Mouse (Mus musculus) right cerebral cortex, postnatal 4 days (tissue): ENCODE data around the gene Lbhd2.

Source experiments
- DNase-seq: peaks from one replicate; pipeline ENCODE4 v3.0.0-alpha.2; 2022

The Lbhd2 gene

DNA sequence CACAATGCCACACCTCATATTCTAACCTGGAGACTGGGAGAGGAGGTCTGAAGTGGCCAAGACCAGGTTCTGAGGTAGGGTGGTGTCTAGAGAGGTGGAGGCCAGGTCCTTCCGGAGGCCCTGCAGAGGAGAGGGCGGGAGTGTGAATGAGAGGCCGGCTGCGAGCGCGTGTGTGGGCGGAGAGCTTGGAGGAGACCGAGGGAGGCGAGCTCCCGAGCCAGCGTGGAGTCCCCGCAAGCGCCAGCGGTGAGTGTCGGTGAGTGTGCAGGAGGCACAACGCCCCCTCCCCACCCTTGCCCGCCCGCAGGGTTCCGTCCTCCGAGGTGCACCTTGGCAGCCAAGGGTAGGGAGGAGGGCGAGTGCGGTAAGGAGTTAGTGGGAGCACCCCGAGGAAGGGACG, at the start of gene Lbhd2:
Gene Lbhd2 (plus strand): TSS at position 188 of the 400 bp plus-strand sequence.
- DNase-seq: no peak

DNA sequence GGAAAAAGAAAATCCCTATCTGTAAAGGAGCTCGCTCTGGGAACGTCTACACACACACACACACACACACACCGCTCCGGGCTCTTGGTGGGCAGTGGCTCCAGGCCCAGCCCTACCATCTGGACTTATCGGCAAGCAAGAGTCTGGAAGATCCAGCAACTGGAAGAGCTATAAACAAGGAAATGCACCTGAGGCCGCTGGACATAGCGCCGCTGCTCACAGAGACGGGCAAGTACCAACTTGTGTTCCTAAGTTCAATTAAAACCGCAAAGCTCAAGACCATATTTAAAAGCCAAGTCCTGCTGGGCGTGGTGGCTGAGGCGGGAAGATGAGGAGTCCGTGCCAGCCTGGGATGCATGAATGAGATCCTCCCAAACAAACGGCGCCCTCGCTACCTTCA, 45.9 kb upstream of the Lbhd2 start:
- no peak for DNase-seq

DNA sequence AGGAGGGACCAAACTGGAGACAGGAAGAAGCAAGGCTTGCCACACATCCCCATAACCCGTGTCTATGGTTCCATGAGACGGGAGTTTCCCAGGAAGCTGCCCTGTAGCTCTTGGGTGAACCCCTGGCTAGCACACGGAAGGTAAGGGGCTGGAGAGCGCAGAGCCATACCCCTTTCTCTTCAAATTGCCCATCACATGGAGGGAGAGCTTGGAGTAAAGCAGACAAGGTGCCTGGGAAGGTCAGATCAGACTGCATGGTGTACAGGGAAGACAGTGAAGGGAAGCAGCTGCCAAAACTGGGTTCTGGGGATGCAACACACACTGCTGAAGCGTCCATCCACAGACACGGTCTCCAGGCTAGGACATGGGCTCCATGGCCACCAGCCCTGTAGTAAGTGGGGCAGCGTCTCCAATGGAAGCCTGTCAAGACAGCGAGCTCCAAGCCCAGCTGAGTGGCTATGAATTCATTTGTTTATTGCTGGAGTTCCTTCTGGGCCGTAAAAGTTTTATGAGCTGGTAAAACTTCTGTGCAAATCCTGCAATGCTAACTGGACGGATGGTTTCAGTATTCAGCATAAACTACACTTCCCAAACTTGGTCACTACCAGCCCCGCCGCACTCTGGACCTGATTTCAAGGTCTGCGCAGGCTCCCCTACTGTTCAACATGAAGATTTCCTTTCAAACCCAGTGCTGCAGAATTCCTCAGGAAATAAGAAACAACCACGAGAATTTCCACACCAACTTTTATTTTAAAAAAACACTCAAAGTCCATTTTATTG, 45.1 kb upstream of the Lbhd2 start:
- no peak for DNase-seq

DNA sequence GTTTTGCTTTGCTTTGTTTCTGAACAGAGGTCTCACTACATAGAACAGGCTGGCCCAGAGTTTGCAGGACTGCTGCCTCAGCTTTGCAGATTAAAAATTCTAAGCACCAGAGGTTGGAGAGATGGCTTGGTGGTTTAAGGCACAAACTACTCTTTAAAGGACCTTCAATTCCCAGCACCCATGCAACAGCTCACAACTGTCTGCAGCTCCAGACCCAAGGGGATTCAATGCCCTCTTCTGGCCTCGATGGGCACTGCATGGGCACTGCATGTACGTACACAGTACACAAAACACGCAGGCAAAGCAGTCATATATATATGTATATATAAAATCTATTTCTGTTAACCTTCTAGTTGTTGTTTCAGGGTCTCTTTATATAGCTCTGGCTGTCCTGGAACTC, 42.4 kb upstream of the Lbhd2 start:
- no peak for DNase-seq

DNA sequence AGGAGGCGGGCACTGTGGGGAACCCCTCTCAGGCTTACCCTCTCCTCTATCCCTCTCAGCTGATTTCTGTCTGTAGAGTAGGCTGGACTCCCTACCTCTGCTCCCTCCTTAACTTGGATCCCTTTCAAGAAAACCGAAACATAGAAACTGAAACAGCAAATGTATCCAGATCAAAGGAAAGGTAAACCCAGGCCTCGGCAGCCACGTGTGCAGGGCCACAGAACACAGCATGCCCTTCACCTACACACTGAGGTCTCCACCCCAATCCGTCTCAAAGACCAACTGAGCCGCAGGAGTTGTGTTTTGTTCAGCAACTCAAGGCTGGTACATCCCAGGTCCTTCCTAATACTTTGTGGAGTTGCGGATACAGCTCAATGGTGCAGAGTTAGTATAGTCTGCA, 39.5 kb upstream of the Lbhd2 start:
- DNase-seq: no peak

DNA sequence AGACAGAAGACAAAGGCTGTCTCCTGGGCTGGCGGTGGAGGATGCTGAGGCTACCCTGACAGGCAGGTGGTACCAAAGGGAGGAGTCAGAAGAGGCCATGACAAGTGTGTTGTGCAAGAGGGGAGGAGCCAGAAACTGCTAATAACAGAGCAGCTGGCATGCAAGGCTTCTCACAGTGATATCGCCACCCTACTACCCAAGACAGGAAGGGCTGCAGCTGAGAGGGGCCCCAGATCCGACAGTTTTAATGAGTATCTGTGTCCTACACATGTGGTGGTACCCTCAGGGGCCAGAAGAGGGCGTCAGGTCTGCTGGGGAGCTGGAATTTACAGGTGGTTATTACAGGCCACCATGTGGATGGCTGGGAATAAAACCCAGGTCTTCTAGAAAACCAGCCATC, 36.4 kb upstream of the Lbhd2 start:
- no peak for DNase-seq

DNA sequence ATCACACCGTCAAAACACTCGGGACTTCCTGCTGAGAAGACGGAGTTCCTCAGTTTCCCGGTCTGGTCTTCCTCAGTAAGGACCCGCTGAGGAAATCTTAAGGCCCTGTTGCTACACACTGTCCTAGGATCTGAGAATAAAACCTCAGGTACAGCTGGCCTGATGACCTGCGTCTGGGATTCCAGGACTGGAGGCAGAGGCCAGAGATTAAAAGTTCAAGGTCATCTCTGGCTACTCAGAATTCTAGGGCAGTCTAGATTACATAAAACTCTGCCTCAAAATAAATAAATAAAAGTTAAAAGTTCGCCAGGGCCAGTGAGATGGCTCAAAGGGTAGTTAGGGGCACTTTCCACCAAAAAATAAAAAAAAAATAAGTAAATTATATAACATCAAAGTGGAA, 34.7 kb upstream of the Lbhd2 start:
- DNase-seq: no peak

DNA sequence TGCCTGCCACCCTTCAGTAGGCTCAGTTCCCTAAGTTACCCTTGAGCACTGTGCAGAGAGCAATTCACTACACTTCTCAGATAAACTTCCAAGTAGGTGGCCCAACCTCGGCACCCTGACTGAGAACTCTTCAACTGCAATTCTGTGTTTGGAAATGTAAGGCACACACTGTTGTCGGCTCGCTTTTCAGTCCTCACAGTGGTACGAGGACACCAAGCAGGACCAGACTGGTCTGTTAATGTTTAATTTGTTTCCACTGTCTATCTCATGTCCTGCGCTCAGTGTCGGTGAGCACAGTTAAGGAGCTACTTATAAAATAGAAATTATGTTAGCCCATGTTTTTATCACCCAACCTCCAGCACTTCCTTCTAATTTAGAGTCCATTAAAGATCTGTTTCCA, 33.2 kb upstream of the Lbhd2 start:
- no peak for DNase-seq

DNA sequence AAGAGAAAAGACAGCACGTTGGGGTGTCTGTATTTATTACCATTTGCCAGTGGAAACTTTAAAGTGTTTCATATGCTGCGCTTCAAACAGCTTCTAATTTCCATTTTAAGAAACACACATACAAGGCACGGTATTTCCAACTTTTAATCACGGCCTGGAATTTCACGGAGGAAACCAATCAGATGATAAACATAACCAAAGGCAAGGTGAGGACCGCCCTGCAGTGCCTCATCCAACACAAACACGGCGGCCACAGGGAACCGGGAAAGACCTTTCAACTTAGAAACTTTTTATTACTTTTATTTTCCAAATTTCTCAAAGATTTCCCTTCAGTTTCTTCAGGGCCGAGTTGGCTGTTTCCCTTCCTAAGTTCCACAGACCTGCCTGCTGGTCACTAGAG, 31.9 kb upstream of the Lbhd2 start:
- DNase-seq: no peak

DNA sequence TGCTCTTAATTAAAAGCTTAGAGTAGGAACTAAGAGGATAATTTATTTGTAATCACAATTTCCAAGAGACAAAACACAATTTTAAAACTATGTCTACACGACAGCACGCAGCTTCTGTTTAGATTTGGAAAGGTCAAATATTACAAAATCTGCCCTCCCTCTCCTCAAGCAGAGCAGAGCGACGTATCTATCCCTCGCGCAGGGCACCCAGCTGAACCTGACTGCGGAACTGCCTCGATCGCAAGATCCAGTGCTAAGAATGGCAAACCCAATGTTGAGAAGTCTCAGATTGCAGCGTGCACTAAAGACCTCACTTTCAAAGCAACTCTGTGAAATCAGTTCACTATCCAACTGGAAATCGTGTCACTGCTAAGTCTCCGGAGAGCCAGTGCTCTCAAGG, 31.1 kb upstream of the Lbhd2 start:
- DNase-seq: no peak

DNA sequence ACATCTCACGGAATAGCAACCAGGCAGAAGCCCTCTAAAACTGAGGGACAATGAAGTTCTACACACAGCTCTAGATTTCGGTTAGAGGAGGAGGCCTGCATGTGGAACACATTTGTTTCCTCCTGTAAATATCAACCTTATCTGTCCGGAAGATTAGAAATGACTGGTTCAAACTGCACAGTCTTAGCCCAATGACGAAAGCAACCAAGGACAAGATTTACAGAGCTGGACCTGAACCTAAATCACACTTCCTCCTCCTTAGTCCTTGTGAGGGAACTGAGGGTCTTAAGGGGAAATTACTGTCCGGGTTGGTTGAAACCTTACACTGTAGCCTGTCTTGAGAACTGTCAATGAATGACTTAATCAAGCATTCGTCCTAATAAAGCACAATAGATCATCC, 30.6 kb upstream of the Lbhd2 start:
- DNase-seq: no peak

DNA sequence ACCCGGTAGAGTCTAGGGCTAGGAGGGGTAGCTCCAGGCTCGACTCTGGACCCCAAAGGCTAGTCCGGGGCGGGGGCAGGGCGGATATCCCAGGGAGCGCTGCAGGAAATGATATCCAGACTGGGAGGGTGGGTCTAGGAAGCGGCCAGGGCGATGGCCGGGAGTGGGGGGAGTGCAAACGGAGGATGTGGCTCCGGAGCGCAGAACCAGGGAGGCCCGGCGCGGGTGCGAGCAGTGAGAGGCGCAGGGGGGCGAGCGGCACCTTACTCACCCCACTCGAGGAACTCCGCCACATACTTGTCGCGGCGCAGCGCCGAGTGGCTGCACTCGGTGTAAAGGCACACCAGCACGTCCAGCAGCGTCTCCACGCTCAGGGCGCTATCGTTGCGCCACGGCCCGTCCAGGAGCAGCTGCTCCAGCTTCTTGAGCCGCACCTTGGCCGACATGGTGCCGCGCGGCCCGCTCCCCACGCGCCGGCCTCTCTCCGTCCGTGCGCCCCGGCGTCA, 29.7 kb upstream of the Lbhd2 start:
- DNase-seq: peak; percentile 55

DNA sequence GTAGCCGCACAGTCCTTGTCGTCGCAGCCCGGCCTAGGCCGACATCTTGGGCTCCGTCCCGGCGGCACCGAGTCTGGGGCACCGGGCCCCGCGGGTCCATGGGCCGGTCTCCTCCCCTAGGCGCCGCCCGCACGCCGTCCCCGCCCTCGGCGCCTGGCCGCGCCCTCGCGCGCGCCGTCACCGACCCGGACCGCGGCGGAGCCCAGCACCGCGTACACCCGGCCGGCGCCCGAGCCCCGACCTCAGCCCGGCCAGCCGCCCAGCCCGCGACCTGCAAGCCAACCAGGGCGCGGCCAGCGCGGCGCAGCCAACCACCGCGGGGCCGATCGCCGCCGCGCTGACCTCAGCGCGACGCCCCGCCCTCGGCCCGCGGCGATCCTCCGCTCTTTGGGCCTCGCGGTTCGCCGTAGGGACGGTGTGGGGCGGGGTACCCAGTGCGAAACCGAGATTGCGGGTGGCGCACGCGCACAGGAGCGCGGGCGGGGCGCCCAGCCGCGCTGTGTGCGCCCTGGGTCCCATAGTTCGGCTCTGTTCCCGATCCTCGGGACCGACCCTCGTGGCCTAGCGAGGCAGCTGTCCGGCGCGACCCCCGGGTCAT, 29.1 kb upstream of the Lbhd2 start, which contains the start of gene Cdc42bpb:
Gene Cdc42bpb (minus strand): TSS at position 343 of the 598 bp plus-strand sequence.
- peak; percentile 92 for DNase-seq

DNA sequence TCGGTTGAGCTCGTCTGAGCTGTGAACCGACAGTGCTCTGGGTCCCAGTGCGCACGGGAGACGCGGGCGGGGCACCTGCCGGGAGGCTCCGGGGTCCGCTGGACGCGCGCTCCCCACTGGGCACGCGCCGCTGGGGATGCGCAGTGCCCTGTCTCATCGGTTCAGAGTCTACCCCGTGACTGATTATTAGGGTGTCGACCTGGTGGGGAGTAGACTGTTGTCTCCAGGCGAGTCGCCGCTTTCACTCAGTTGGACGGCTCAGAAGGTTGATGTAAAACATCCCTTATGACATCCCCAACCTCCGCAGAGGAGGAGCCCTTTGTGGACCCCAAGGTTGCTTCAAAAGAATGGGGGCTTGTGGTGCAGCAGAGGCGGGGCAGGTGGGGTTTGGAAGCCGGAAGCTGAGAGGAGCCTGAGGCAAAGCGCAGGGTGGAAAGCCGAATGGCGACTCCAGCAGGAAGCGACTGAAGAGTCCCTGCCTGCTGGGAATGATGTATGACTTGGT, 28.6 kb upstream of the Lbhd2 start:
- no peak for DNase-seq

DNA sequence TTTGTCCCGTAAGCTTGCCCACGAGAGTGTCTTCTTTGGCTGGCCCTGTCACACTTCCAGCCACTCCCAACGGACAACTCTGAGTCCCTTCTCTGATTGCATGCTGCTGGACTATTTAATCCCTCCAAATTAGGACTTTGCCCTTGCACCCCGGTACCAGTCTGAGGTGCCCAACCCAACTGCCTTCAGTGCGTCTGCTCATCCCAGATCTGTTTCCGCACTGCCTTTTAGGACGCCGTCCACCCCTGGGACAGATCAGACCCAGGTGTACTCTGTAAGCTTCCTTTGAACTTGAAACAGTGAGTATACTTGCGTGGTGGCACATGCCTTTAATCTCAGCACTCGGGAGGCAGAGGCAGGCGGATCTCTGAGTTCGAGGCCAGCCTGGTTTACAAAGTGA, 27.8 kb upstream of the Lbhd2 start:
- no peak for DNase-seq

DNA sequence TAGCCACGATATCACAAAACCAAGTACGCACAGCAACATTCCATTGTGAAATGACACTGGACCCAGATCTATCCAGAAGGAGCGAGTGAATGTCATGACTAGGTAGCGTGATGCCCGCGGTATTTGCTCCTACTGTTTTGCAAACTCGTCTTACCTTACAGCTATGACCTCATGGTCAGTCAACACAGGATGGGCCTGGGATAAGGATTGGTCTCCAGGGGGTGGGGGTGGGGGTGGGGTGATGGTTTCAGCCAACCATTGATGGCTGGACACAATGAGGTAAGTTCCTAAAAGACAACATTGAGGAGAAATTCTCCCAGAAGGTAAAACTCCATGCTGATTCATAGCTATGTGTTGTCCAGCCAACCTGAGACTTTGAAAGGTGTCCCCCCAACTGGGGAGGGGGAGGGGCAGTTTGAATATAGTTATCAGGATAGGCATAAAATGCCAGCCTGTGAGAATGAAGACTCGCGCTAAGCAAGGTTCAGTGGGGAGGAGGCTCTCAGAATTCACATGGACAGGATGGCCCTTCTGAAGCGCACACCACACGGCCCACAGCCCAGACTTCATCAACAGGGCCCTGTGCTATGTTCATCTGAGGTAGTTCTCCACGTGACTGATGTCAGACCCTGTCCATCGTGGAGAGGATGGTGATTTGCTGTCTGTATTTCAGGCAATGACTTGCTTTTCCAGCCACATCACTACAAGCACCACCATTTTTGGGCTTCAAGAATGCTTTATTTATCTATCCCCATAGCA, 20.5 kb upstream of the Lbhd2 start:
- DNase-seq: no peak

DNA sequence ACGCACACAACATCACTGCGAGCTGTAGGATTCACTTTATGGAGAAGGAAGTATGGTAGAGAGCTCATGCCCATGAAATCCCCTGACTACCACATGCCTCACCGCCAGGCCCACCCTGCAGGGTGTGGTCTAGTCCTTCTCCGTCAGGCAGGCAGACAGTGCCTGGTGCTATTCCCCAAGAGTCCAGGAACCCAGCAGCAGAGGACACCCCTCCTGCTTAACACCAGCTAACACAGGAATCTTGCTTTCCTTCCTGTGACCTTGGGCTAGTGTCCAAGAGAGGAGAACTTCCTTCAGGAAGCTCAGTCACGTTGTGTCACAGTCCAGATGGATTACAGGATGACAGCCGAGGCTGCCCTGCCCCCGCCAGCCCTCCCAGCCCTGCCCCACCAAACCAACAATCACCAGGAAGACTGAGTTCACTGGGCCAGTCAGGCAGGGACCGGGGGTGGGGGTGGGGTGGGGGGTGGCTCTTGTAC, 19.9 kb upstream of the Lbhd2 start:
- no peak for DNase-seq

DNA sequence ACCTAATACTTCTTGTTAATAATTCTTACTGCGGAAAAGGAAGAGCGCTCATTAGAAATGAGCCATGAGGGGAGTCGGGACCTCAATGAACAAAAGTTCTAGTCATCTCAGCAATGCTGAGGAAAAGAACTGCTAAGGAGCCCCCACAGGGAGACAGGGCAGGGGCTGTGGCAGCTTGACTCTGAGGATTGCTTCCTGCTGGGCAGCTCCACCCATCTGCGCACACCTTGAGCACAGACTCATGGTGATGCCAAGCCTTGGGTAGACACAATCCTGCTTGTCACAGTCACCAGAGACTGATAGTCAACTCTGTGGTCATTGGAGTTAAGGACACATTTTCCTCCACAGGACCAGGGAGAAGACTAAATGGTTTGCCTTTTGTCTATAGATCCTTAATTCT, 19.5 kb upstream of the Lbhd2 start:
- no peak for DNase-seq

DNA sequence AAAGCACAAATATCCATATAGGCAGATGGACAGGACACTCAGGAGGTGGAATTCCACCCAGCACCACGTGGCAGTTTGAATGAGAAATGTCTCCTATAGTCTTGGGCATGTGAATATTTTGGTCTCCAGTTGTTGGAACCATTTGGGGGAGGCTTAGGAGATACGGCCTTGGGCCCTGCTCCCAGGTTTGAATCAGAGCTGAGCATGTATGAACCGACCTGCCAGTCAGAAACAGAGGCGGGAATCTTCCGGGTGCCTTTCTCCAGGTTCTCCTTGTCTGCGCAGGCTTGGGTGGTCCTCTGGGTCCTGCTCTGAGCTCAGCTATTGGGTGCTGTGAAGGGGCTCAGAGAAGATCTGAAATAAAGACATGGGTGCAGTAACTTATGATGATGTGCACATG, 12.6 kb upstream of the Lbhd2 start:
- DNase-seq: no peak

DNA sequence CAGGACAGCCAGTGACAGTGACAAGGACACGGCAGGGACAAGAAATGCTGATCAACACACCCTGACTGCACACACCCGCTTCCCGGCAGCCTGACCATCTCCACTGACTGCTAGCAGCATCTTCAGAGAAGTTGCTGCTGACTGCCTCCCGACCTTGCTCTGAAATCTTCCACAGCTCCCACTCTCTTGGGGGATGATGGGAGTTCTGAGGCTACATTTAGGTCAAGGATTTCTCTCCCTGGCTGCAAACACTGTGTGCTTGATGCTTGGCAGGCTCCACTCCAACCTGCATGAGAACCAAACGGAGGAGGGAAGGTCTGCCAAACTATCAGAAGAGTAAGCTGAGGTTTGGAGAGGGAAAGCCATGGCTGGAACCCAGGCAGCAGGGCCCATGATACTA, 9.6 kb upstream of the Lbhd2 start:
- no peak for DNase-seq

DNA sequence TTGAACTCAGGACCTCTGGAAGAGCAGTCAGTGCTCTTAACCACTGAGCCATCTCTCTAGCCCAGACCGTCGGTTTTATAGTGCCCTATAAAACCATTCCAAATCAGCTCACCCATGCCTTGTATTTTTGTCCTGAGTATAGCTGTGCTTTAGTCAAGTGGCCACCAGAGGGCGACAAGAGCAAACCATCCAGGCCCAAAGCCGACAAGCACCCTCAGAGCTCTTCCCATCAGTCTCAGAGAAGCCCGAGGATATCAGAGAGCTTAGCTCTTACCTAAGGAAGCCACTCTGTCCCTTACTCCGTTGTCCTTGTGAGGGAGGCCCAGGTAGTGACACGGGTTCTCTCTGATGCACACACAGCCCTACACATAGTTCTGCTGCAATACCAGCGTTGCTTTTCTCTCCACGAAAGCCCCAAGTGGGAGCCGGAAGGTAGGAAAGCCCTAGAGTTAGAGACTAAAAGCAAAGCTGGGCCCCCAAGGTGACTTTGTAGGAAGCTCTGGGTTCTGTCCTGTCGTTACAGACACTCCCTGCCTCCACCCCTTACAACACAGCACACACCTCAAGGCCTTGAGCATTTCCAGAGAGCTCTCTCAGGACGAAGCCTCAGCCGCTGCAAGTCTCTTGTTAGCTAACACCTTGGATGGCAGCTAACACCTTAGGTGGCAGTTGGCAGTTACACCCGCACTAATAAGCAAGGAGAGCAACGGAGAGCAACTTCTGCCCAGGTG, 5.0 kb upstream of the Lbhd2 start:
- DNase-seq: peak; percentile 83

DNA sequence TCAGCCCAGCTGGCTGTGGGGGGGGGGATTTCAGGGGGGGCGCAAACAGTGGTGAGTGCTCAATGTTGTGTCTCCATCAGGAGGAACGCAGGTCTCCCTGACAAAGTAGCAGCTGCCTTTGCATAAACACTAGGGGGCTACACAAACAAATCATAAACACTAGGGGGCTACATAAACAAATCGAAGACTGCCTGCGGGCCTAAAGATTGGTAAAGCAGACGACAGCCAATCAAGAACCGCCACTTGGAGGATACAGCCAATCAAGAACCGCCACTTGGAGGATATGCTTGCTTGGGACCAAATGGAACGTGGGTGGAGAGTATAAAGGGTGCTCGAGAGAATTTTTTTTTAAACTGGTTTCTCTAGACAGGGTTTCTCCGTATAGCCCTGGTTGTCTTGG, 1.7 kb upstream of the Lbhd2 start:
- no peak for DNase-seq

DNA sequence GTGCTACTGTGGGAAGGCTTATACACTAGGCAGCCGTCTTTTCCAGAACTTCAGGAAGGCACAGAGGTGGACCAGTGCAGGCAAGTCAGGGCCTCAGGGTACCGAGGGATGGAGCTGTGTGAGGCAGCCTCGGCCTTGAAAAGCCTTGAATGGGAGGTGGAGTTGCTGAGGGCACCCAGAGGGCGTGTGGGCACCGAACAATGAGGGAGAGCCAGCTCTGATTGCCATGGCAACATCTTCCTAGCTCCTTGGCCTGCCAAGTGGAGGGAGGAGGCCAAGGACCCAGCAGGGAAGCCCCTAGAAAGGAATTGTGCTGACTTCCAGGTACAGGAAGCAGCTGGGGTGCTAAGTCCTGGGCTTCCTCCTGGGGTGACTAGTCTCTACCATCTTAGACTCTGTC, 3.0 kb downstream of the Lbhd2 start:
- DNase-seq: no peak
